Mouse (Mus musculus) liver, adult 2 months (tissue): ENCODE measurements around the gene 1700021F05Rik.

Experiments
- CTCF ChIP-seq: fragments of 200-500 bp; IDR thresholded peaks from 2 replicates; pipeline ENCODE4 v1.5.1; 2011; ENCODE audit warnings: low read depth, low read length, control low read depth
- POLR2A ChIP-seq: fragments of 200-500 bp; IDR thresholded peaks from 2 replicates; pipeline ENCODE4 v1.6.1; 2011; ENCODE audit warnings: low read length, control low read depth; ENCODE audit not compliant: insufficient read depth; ENCODE audit errors: extremely low read depth

DNA sequence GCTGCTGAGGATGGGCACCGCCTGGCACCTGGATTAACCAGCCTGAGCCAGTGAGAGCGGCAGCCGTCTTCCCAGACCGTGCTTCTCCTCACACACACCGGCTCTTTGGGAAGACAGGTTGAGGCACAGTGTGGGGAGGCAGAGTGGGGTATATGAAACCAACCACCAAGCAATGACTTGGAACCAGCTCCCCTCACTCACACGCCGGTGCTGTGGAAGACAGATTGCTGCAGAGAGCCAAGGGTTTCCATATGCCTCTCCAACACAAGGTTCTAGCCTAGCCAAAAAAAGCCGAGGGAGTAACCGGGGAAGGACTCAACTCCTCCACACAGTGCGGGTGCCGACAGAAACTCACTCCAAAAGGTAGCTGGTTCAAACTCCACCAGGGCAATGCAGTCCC, 18.5 kb upstream of the 1700021F05Rik start:
- TF ChIP-seq POLR2A (no peak), CTCF (no peak)
